Mouse (Mus musculus): ENCODE results near the gene Tmem192.
"Not testable (repeated sequence)": the region's sequence is repeated elsewhere in the genome, so short reads cannot be mapped to it uniquely, and the experiment has no call there.

The Tmem192 gene

DNA sequence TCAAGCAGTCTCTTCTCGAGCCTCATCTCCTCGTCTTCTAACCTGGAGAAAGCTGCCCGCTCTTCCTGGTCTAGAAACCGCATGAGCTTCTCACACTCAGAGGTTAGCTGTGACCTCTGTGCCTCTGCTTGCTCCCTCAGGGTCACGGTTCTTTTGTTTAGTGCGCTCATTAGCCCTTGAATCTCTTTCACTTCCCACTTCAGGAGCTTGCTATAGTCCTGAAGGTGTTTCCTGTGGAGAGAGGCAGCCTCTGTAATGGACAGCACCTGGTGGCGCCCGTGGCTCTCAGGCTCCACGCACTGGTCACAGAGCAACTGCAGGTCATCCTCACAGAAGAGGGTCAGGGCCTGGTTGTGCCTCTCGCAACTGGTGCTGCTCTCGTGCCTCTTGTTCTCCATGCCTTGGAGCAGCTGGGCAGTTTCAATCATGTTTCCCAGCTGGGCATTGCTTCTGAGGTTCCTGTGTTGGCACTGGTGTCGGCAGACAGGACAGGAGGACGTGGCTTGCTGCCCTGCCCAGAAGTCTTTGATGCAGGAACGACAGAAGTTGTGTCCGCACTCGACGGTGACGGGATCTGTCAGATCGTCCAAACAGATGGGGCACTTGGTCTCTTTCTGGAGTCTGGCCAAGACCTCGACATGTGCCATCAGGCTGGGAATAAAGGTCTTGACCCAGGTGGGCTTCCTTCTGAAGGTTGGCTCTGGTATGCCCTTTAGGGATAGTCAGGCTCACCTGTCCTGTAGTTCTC is 36.3 kb downstream of the Tmem192 start:
- DNase-seq (ENCODE audit: low read depth) = no peak

- no peak for DNase-seq (ENCODE audit: low read depth)
Measured at GRCm38 (mm10) chr8:64987731-64988130, 40.7 kb downstream of the Tmem192 start, which contains the start of gene Trim75. Gene Trim75 (minus strand): TSS chr8:64987831.

DNA sequence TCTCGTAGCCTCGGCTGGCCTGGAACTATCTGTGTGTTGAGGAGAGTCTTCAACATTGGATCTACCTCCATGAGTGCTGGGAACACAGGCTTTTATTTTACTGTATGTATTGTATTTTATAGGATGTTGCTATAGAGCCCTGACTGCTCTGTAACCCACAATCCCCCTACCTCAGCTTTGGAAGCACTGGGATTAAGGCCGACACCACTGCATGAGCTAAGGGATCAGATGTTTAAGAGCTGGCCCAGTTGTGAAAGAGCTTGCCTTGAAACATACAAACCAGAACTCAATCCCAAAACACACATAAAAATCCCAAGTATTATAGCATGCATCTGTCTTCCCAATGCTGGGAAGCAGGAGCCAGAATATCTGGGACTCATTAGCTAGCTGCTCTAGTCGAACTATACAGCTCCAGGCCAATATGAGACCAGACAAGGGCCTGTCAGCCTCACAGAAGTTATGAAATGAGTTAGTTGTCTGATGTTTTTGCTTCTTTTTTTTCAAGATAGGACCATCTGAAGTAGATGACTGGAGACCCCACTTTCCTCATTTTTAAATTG is 51.9 kb downstream of the Tmem192 start:
- no peak for DNase-seq (ENCODE audit: low read depth)

GRCm38 (mm10) chr8:65007616-65008015 is 60.6 kb downstream of the Tmem192 start:
- DNase-seq (ENCODE audit: low read depth) = not testable (repeated sequence)

DNA sequence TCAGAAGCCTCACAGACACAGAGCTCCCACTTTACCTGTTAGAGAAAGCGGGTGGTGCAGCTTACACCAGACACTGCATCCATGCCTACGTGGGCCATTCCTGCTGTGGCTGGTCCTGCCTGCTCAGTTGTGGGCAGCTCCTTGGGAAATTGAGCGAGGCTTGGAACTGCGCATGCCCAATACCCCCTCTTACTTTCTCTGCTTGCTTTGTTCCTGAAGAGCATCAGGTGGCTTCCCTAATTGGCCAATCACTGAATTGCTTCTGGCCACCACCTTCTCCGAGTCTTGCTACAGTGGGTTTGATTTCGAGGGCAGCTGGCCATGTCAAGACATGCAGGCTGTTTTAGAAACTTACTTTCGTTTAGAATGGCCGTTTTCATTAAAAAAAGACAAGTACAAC is 71.4 kb downstream of the Tmem192 start, which contains the start of the genes Trim61 and Trim60:
Trim61 (minus strand) TSS at position 101 of the 400 bp plus-strand sequence.
Trim60 (minus strand) TSS at position 162 of the 400 bp plus-strand sequence.
- no peak for DNase-seq (ENCODE audit: low read depth)

Measured in c-Kit-positive CD71-positive TER-119-negative erythroid progenitor cells, embryonic 14.5 days (primary cell).